Mouse (Mus musculus) lung, adult 2 months (tissue): Measurements from ENCODE around the gene Lztr1.

Experiments used
- CTCF ChIP-seq: fragments of 200-500 bp; IDR thresholded peaks from 2 replicates; pipeline ENCODE4 v1.5.1; 2011; ENCODE audit warnings: mild to moderate bottlenecking, low read length, control low read depth; ENCODE audit not compliant: insufficient read depth
- POLR2A ChIP-seq: fragments of 200-500 bp; IDR thresholded peaks from 2 replicates; pipeline ENCODE4 v1.6.1; 2011; ENCODE audit warnings: low read depth, mild to moderate bottlenecking, control low read depth, low read length, borderline replicate concordance; ENCODE audit errors: extremely low read depth

- no peak for TF ChIP-seq POLR2A
- TF ChIP-seq CTCF: no peak
These were observed 22.0 kb upstream of the Lztr1 start for GRCm38 (mm10) chr16:17486505-17486904.
